Mouse (Mus musculus): ENCODE results near the gene Arhgap45.

Gene Arhgap45

DNA sequence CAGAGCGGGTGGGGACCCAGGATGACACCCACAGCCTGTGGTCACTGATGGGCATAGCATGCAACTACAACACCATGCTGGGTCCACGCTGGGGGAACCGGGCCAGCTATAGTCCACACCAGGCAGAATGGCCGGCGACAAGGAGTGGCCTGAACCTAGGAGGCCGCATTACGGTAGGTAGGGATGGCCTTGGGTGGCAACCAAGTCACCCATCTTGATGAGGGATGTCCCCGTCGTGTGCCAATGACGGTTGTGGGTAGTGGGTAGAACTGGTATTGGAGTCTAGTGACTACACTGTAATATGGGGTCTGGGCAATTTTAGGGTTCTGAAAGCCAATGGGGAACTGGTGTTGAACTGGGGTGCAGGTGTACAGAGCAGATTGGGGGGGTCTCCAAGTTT, 478 bp downstream of the Arhgap45 start:
- DNase-seq (ENCODE audit: low spot score), result no peak

DNA sequence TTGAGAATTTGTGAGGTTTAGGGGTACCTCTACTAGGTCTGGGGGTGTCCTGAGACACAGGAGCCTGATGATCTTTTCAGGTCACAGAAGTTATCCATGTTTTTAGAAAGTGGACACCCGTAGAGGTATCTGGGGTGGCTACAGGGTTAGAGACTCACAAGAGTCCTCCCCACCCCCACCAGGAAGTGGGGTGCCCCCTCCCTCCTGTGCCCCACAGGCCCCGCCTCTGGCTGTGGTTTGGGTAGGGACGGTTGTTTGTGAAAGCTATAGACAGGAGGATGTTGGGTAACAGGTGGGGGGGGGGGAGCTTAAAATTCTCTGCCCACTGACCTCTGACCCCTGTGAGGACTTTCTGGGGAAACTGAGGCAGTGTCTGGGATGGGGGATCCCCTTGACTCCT, 908 bp downstream of the Arhgap45 start:
- DNase-seq (ENCODE audit: low spot score), result no peak

DNA sequence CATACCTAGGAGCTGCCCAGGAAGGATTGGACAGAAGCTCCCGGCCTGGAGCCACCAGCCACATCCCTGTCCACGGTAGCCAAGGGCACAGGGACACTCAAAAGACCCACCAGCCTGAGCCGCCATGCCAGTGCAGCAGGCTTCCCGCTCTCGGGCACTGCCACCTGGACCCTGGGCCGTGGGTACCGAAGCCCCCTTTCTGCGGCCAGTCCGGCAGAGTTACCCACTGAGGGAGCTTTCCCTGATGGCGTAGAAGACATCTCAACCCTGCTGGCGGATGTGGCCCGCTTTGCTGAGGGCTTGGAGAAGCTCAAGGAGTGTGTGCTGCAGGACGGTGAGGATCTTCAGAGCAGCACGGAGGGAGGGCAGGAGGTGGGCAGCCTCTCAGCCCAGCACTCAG, 1.3 kb downstream of the Arhgap45 start:
- no peak for DNase-seq (ENCODE audit: low spot score)

DNA sequence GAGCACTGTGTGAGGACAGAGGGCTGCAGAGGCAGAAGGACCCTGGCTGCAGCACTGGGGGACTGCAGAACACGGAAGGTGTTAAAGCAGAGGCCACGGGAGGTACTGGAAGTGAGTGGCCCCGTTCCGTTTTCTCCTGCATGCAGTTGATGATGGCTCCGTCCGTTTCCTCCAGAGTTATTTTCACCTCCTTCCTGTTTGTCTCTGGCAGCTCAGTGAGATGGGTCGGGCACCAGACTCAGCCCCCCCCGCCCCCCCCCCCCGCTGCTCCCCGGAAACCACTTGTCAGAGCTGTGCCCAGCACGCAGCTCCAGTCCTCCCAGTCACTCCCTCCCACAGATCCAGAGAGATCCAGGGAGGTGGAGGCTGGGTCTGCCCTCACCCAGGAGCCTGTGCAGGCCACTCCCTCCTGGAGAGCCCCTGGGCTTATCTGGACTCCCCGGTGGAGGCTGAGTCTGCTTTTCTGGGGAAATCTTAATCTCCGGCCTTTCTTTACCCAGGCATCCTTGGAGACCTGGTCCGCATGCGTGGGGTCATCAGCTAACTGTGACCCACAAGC, 2.4 kb downstream of the Arhgap45 start:
- DNase-seq (ENCODE audit: low spot score), result no peak

DNA sequence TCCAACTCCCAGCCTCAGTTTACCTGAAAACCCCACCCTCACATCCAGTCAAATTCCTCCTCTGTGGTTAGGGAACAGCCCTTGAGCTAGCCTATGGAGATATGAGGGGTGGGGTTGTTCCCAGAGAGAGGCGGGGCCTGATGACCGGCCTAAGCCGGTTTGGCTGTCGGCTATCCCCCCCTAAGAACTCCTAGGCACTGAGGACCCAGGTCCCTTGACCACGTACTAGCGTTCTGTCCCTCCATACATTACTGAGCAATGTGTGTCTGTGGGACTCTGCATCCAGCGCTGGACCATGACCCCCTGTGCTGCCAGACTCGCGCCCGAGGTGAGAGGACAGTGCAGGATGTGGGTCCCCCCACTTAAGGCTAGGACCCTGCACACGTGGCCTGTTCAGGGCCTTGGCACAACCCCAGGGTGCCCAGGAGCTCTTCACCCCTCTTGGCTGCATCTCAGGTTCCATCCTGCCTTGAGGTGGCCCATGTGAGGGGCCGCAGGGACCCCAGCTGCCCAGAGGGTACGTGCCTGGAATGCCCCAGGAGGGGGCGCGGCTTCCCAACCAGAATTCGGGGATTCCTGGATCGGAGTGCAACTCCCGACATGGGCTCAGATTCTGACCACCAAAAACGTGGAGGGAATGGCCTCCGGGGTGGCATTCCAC, 3.1 kb downstream of the Arhgap45 start:
- no peak for DNase-seq (ENCODE audit: low spot score)

DNA sequence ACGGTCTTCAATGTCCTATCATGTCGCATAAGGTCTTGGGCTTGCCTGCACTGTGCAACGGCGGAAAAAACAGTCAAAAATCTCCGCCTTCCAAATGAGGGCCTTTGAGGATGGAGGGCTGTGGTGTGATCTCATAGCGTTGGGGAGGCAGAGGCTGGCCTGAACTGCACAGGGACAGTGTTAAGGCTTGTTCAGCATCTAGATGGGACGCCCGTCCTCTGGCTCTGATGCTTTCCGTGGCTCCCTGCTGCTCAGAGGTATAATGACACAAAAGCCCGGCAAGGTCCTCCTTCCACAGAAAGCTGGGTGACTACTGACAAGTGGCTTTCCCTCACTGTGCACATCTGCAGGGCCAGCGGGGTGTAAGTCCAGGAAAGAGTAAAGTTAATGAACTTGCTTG, 3.7 kb downstream of the Arhgap45 start:
- DNase-seq (ENCODE audit: low spot score), result no peak

DNA sequence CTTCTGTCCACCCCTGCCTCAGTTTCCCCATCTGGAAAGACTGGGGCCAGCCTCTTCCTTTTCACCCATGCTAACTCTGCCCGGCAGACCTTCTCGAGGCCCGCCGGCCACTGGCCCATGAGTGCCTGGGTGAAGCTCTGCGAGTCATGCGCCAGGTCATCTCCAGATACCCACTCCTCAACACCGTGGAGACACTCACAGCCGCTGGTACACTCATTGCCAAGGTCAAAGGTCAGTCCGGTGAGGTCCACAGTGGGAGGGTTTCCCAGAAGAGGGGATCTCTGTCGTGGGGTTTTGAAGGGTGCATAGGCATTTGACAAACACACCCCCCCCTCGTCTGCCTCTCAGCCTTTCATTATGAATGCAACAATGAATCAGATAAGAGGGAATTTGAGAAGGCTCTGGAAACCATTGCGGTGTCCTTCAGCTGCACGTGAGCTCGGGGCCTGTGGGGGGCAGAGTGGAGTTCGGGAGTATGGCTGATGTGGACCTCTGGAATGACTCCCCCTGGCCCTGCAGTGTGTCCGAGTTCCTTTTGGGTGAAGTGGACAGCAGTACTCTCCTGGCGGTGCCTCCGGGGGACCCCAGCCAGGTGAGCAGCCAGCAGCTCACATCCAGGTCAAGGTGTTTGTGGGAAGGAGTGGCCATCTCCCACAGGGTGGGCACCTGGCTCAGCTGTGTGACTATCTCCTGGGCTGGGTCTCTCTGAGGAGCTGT, 4.3 kb downstream of the Arhgap45 start:
- DNase-seq (ENCODE audit: low spot score), result no peak

DNA sequence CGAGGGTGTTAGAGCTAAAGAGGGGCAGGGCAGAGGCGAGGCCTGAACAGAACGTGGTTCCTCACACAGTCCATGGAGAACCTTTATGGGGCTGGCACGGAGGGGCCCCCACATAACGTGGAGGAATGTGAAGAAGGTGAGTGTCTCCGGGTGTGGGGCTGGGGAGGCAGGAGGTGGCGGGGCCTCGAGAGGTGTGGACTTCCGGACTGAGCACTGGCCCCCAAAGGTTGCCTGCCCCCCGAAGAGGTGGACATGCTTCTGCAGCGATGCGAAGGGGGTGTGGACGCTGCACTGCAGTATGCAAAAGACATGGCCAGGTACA, 4.8 kb downstream of the Arhgap45 start:
- DNase-seq (ENCODE audit: low spot score), result no peak

DNA sequence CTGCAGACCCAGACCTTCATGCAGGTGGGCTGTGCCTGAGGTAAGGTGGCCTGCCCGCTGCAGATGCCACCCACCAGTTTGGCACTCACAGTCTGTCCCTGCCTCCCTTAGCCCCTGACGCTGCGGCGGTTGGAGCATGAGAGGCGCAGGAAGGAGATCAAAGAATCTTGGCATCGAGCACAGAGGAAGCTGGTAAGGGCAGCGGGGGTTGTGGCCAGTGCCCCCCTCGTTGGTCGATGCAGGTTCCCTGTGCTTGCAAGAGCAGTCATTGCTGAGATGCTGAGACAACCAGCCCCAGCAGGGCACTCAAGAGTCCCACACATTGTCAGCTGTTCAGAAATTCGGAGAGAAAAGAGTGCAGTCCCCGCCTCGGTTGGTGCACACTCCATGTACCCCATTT, 5.7 kb downstream of the Arhgap45 start:
- DNase-seq (ENCODE audit: low spot score), result no peak

DNA sequence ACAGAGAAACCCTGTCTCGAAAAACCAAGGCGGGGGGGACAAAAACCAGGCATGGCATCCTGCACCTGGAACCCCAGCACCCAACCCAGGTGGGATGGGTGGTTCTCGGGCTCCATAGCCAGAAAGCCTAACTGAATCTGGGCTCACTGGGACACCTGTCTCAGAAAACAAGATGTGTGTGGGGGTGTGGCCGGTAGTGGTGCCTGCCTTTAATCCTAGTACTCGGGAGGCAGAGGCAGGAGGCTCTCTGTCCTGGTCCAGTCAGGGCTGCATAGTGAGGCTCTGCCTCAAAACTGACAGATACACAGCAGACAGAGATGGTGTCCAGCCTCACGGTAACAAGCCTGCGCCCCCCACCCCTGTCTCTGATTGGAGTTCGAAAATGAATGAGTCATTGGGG, 6.4 kb downstream of the Arhgap45 start:
- DNase-seq (ENCODE audit: low spot score), result no peak

DNA sequence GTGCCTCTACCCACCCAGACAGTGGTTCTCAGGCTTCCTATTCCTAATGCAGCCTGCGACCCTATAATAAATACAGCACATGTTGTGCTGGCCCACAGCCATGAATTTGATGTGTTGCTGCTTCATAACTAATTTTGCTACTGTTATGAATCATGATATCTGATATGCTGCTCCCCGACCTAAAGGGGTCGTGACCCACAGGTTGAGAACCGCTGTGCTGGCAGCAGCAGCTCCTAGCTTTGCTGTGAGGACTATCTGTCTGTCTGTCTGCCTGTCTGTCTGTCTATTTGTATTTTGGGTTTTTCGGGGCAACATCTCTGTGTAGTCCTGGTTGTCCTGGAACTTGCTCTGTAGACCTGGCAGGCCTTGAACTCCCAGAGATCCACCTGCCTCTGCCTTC, 7.3 kb downstream of the Arhgap45 start:
- DNase-seq (ENCODE audit: low spot score), result no peak

DNA sequence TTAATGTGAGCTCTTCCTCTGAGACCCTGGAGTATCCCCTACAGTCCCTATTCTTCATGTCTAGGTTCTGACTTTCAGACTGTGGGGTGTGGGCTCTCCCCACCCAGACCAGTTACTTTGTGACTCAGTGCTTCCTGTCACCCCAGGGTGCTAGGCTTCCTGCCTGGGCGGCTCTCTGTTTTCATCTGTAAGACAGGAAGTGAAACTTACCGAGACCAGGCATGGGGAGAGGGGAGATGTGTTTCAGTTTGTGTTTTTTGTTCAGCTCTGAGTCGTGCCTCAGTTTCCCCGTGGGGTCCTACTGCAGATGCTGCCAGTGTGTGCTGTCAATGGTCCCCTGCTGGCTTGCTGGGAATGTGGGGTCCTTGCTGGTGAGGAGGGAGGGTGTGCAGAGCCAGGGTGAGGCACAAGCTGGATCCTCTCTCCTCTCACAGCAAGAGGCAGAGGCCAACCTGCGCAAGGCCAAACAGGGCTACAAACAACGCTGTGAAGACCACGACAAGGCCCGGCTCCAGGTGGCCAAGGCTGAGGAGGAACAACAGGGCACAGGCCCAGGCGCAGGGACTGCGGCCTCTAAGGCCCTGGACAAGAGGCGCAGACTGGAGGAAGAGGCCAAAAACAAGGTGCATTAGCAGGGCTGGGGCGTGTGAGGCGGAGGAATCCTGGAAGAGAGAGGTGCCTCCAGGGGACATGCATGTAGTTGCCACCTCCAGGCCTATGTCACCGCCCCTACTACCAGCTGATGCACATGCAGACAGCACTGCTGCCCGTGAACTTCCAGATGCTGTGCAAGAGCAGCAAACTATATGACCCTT, 8.0 kb downstream of the Arhgap45 start:
- no peak for DNase-seq (ENCODE audit: low spot score)

DNA sequence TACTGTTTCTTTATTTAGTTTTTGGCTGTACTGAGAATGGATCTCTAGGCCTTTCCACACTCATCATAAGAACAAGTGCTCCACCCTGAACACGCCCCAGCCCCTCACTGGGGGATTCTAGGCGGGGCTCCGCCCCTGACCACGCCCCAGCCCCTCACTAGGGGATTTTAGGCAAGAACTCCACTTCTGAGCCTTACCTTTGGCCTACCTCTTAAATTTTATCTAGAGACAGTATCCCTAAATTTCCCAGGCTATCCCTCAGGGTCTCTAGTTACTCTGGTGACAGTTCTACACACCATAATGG, 8.5 kb downstream of the Arhgap45 start:
- DNase-seq (ENCODE audit: low spot score), result no peak

DNA sequence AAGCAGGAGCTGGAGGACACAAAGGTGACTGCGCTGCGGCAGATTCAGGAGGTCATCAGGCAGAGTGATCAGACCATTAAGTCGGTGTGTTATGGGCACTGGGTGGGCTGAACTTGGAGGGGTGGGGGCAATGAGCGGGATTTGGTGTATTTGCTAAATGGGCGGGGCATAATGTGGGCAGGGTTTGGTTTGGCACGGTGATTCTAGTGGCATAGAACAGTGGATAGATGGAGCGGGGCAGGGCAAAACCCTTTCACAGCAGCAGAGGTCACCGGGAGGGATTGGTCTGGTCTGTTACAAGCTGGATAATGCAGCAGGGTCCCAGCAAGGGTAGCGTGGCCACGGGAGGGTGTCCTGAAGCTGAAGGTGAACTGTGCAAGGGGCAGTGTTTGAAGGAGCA, 9.0 kb downstream of the Arhgap45 start:
- DNase-seq (ENCODE audit: low spot score), result no peak

DNA sequence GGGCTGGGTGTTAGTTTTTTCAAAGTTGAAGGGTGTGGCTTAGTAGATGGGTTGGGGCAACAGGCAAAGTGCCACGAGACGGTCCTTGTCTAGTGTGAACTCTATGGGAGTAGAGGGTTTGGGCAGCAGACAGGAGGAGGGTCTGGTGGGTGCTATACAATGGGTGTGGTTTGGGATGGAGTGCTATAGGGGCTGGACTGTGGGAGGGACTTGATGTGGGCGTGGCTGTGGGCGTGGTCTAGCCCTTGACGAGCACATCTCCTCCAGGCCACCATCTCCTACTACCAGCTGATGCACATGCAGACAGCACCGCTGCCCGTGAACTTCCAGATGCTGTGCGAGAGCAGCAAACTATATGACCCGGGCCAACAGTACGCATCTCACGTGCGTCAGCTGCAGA, 9.4 kb downstream of the Arhgap45 start:
- no peak for DNase-seq (ENCODE audit: low spot score)

DNA sequence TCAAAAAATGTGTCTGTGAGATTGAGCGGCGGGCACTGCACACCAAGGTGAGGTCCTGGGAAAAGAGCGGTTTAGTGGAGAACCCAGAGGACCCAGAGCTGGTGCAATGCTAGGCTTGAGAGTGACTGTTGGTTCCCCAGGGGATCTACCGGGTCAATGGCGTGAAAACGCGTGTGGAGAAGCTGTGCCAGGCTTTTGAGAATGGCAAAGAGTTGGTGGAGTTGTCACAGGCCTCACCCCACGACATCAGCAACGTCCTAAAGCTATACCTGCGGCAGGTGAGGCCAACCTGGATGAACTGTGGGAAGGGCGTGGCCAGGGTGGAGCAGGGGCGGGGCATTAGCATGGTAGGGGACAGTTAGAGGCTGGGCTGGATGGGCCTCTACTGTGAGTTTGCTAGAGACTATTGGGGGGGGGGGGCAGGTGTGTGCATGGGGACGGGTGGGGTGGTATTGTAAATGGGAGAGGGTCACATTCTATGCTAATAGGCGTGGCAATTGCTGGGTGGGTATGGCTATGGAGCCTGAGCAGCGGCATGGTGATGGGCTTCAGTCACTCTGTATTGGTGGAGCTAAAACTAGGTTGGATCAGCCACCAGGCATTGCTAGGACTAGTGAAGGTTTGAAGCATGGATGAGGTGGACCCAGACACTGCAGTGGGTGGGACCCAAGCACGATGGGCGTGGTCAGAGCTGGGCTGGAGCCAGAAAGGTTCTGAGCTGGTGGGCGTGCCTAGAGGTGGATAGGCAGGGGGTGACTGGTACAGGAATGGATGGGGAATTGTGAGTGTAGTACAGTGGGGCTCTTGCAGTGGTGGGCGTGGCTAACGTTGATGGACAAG, 11.4 kb downstream of the Arhgap45 start:
- no peak for DNase-seq (ENCODE audit: low spot score)

DNA sequence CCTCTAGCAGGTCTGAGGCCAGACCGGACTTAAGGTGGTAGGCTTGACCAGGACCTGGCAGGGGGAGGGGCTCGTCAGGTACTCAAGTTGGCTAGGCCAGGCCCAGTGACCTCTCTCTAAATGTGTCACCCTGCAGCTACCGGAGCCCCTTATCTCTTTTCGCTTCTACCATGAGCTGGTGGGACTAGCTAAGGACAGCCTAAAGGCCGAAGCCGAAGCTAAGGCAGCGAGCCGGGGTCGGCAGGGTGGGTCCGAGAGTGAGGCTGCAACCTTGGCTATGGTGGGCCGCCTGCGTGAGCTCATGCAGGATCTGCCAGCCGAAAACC, 12.0 kb downstream of the Arhgap45 start:
- DNase-seq (ENCODE audit: low spot score), result no peak

DNA sequence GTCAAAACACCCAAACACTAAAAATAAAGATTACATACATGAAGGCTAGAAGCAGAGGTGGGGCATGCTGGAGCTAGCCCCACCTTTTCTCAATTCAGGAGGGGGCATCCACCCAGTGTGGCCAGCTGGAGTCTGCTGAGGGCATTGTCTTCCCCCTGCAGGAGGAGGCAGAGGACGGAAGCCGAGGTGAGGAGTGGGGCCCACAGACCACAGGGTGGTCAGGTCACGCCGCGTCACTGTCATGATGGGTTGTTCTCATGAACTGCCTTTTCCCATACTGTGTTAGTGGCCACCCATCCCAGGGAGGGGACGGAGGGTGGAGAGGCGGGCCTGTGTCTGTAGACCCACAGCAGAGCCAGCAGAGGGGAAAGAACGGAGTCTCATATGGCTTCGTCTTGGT, 13.7 kb downstream of the Arhgap45 start:
- DNase-seq (ENCODE audit: low spot score), result no peak

DNA sequence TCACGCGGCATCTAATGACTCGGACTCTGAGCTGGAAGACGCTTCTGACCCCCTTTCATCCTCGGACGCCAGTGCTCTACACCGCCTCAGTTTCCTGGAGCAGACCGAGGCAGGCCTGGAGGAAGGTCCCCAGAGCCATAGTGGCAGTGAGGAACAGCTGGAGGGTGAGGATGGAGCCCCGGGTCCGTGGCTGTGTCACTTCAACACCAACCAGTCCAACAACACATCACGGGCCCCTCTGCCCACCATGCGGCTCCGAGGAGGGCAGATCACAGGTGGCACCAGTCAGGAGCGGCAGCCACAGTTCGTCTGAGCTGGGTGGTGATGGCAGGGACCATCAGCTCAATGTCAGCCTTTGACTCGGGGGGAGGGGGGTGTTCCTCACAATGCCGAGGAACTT, 14.3 kb downstream of the Arhgap45 start:
- no peak for DNase-seq (ENCODE audit: low spot score)

DNA sequence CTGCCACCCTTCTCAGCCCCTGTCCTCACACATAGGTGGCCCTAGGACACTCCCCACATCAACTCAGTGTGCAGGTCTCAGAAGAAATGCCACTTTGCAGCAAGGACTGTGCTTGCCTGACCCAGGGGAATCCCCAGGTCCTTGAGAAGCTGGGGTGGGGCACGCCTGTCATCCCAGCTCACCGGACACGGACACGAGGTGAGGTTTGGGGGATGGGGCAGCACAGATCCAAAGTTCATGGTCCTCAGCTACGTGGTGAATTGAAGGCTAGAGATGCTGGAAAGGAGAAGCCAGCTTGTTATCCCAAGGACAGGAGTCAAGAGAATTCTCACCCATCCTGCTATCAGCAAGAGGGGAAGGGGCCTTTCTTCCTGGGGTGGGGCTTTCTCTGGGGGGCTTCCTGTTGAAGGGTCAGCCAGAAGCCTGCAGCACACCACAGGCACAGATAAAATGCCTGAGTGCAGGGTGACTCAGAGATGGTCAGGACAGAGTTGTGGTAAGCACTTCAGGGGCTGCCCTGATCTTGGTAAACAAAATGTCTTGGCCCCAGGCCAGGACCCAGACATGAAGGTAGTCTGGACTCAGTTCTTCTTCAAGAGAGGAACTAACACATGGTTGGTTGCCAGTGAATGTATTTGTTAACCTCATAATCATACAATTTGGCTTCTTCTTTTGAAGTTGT, 16.5 kb downstream of the Arhgap45 start:
- DNase-seq (ENCODE audit: low spot score), result no peak

DNA sequence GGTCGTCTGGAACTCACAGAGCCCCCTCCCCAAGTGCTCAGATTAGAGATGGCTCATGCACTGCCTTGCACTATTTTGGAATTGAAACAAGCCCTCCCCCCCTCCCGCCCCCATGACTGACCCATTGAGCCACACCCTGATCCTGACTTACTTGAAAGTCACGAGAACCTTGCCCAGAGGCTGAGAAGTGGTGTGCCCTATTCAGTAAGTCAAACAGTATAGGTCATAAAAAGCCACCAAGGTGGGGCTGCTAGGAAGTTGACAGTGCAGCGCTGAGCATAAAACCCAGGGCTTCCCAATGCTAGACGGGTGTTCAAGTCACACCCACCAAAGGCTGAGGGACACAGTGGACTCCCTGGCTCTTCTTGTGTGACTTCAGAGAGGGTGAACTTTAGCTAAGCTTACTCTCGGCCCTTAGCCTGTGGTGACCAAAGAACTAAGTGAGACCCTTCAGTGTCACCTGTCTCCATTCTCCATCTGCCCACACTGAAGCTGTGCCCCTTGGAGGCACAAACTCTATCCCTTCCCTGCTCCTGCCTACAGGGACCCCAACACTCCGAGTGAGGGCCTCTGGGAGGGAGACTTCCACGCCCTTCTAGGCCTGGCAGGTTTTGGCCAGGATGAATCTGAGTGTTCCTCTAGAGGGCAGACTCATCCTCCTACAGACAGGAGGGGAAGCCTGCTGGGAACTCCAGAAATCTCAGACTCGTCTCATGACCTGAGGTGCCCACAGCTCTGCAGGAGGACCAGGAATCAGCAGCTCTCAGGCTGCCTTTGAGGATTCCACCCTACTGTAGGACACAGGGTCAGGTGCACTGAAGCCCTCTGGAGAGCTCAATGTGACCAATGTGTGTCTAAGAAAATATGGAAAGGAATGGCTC, 17.3 kb downstream of the Arhgap45 start:
- no peak for DNase-seq (ENCODE audit: low spot score)
